Mouse (Mus musculus): ENCODE measurements around the gene Gen1.

GRCm38 (mm10) chr12:11221524-11222330 is 43.9 kb downstream of the Gen1 start:
- no peak for TF ChIP-seq CTCF (IDR thresholded peaks at IDR 0.05; ENCODE audit: insufficient read depth, low read depth, low read length)
- no peak for TF ChIP-seq POLR2A (IDR thresholded peaks at IDR 0.05; ENCODE audit: insufficient read depth, low read depth, low read length)

Measured in olfactory bulb, adult 2 months (tissue).